Mouse (Mus musculus) liver, embryonic 14.5 days (tissue): ENCODE measurements around the gene Ces1c.

ENCODE experiments used
- CTCF ChIP-seq: IDR thresholded peaks from 2 replicates; pipeline ENCODE4 v1.5.1; 2016; ENCODE audit warnings: antibody characterized with exemption, low read depth, control low read depth
- EP300 ChIP-seq: IDR thresholded peaks from 2 replicates; pipeline ENCODE4 v1.6.1; 2016; ENCODE audit warnings: antibody characterized with exemption, low read depth

DNA sequence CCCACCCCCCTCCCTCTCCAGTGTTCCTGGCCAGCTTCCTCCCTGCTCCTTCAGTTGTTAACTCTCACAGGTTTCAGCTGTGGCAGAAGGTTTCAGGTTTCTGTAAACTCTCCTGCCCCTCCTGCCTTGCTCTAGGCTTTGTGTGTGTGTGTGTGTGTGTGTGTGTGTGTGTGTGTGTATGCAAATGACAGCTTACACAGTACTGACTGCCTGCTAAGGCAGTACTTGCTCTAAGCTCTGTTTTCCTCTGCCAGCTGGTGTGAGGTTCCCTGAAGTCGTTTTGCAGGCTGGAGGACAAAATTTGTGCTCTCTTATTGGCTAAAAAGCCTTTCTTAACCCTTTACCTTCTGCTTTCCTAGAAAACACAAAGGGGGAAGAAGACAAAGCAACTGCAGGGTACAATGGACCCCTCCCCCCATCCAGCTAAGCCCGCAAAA lies 42.4 kb downstream of the Ces1c start:
- TF ChIP-seq CTCF (no peak), EP300 (no peak)
